Mouse (Mus musculus) adrenal gland, postnatal 36 days (tissue): ENCODE measurements around the gene 1700013G24Rik. TPM values are rescaled to one million over a fixed set of nuclear protein-coding genes. Genes with fewer than 3 reads are reported as not detected.

Experiments
- DNase-seq, 2 experiments: peaks; one replicate each; pipeline ENCODE4 v3.0.0; 2021; ENCODE audit warnings: mixed read lengths in 1 of 2
- total RNA-seq, 2 experiments: library from RNA; stranded (reverse); gene quantifications; 2 replicates each; pipeline ENCODE4 v1.2.3; 2021

The 1700013G24Rik gene
- total RNA-seq, 2 experiments from 2014 or later, result not detected

GRCm38 (mm10) chr4:137476761-137477237, 23.7 kb downstream of the 1700013G24Rik start:
- DNase-seq, result peak; percentile 74 to 84

GRCm38 (mm10) chr4:137477611-137478010, 24.5 kb downstream of the 1700013G24Rik start:
- no peak for DNase-seq

- DNase-seq, result no peak
Measured at GRCm38 (mm10) chr4:137478306-137478705, 25.2 kb downstream of the 1700013G24Rik start.

GRCm38 (mm10) chr4:137479757-137480156, 26.7 kb downstream of the 1700013G24Rik start:
- no peak for DNase-seq

GRCm38 (mm10) chr4:137480191-137480992, 27.3 kb downstream of the 1700013G24Rik start:
- DNase-seq, result no peak

GRCm38 (mm10) chr4:137480993-137481340, 27.9 kb downstream of the 1700013G24Rik start:
- DNase-seq, result no peak

GRCm38 (mm10) chr4:137481381-137482030, 28.4 kb downstream of the 1700013G24Rik start:
- no peak for DNase-seq

- peak; percentile 74 to 76 for DNase-seq
Measured at GRCm38 (mm10) chr4:137483871-137484270, 30.8 kb downstream of the 1700013G24Rik start.

- peak; percentile 85 to 88 for DNase-seq
Measured at GRCm38 (mm10) chr4:137484586-137484985, 31.5 kb downstream of the 1700013G24Rik start.

- no peak for DNase-seq
Measured at GRCm38 (mm10) chr4:137485258-137485960, 32.3 kb downstream of the 1700013G24Rik start.

GRCm38 (mm10) chr4:137486081-137487014, 33.3 kb downstream of the 1700013G24Rik start:
- DNase-seq, result peak; percentile 70

GRCm38 (mm10) chr4:137487286-137488000, 34.4 kb downstream of the 1700013G24Rik start:
- DNase-seq, result peak; percentile 75 to 84

GRCm38 (mm10) chr4:137488038-137488437, 35.0 kb downstream of the 1700013G24Rik start:
- no peak for DNase-seq

- DNase-seq, result peak in 1 of 2 experiments; percentile 58
Measured at GRCm38 (mm10) chr4:137488571-137489303, 35.7 kb downstream of the 1700013G24Rik start.

- peak in 1 of 2 experiments; percentile 80 for DNase-seq
Measured at GRCm38 (mm10) chr4:137489996-137490395, 36.9 kb downstream of the 1700013G24Rik start.

GRCm38 (mm10) chr4:137492563-137492962, 39.5 kb downstream of the 1700013G24Rik start:
- DNase-seq, result no peak

- no peak for DNase-seq
Measured at GRCm38 (mm10) chr4:137493187-137493586, 40.1 kb downstream of the 1700013G24Rik start.

GRCm38 (mm10) chr4:137494751-137495500, 41.8 kb downstream of the 1700013G24Rik start:
- DNase-seq, result peak in 1 of 2 experiments; percentile 54

GRCm38 (mm10) chr4:137495501-137496100, 42.5 kb downstream of the 1700013G24Rik start:
- no peak for DNase-seq
